Mouse (Mus musculus): Measurements from ENCODE around the gene Gja1.

GRCm38 (mm10) chr10:56406386-56407130 lies 29.4 kb downstream of the Gja1 start:
- TF ChIP-seq CTCF (IDR thresholded peaks at IDR 0.05; ENCODE audit: borderline replicate concordance, control insufficient read depth, extremely low read depth, insufficient read depth, low read length, poor library complexity): no peak
- TF ChIP-seq POLR2A (IDR thresholded peaks at IDR 0.05; ENCODE audit: control insufficient read depth, extremely low read depth, insufficient read depth, low read length, poor library complexity): no peak
